Mouse (Mus musculus) limb, embryonic 11.5 days (tissue): ENCODE results near the gene Cela2a. TPM values are rescaled to one million over a fixed set of nuclear protein-coding genes. Genes with fewer than 3 reads are reported as not detected.
A peak's percentile ranks its signal among the peaks of the same experiment; 100 is the strongest.

ENCODE experiments used
- ATAC-seq: fragments of 200-750 bp; cut with Nextera tagmentation; 2 replicates; pipeline ENCODE4 v1.8.0; 2017; ENCODE audit warnings: low read depth; ENCODE audit not compliant: insufficient number of reproducible peaks, low FRiP score, low TSS enrichment
- DNase-seq: peaks from one replicate; pipeline ENCODE4 v3.0.0-alpha.2; 2015; ENCODE audit warnings: low spot score
- H3K27ac ChIP-seq: fragments of 300-500 bp; sonication (generic); replicated peaks from 2 replicates; pipeline ENCODE4 v1.5.1; 2014; ENCODE audit warnings: low read depth, mild to moderate bottlenecking, low read length
- H3K27me3 ChIP-seq: fragments of 300-500 bp; sonication (generic); 2 replicates; pipeline ENCODE4 v1.6.1; 2014; ENCODE audit warnings: mild to moderate bottlenecking, low read length, mixed read lengths; ENCODE audit not compliant: control insufficient read depth, insufficient read depth
- H3K36me3 ChIP-seq: fragments of 300-500 bp; sonication (generic); 2 replicates; pipeline ENCODE4 v1.6.1; 2014; ENCODE audit warnings: mild to moderate bottlenecking, low read length, moderate library complexity, mixed read lengths; ENCODE audit not compliant: control insufficient read depth, insufficient read depth
- H3K4me1 ChIP-seq: fragments of 300-500 bp; sonication (generic); 2 replicates; pipeline ENCODE4 v1.6.1; 2014; ENCODE audit warnings: low read length, mixed read lengths; ENCODE audit not compliant: control insufficient read depth, insufficient read depth
- H3K4me2 ChIP-seq: fragments of 300-500 bp; sonication (generic); 2 replicates; pipeline ENCODE4 v1.6.1; 2014; ENCODE audit warnings: low read depth, mild to moderate bottlenecking, moderate library complexity; ENCODE audit not compliant: severe bottlenecking
- H3K4me3 ChIP-seq: fragments of 300-500 bp; sonication (generic); 2 replicates; pipeline ENCODE4 v1.5.1; 2014; ENCODE audit warnings: low read depth, low read length
- H3K9ac ChIP-seq: fragments of 300-500 bp; sonication (generic); 2 replicates; pipeline ENCODE4 v1.6.1; 2014; ENCODE audit warnings: mild to moderate bottlenecking, low read length
- H3K9me3 ChIP-seq: fragments of 300-500 bp; sonication (generic); 2 replicates; pipeline ENCODE4 v1.6.1; 2016; ENCODE audit warnings: low read length; ENCODE audit not compliant: control insufficient read depth
- WGBS: fragments of 180-500 bp; shearing (Covaris S2); extraction: QIAGEN DNeasy Blood & Tissue Kit; methylation state at CpG from one replicate; pipeline ENCODE4 v1.1.7; 2014; 5-methylcytosine and 5-hydroxymethylcytosine counted together
- polyA plus RNA-seq: library from polyadenylated mRNA; unstranded; fragments of >200 nt; fragmentation: Nextera tagmentation; extraction: Ambion mirVana; gene quantifications from 2 replicates; pipeline ENCODE4 v1.2.1, GENCODE M21; 2014

Gene Cela2a
- polyA plus RNA-seq, 1 experiment from 2014 or later, result not detected

- DNase-seq (no peak), ATAC-seq (no peak)
- H3K4me3 ChIP-seq, result no peak overlapping the region
- no peak overlapping the region for H3K4me2 ChIP-seq
- H3K36me3 ChIP-seq, result no peaks in the 10 kb centered on the region
- H3K4me1 ChIP-seq, result no peaks in the 10 kb centered on the region
- H3K27me3 ChIP-seq, result no peaks in the 10 kb centered on the region
- H3K9ac ChIP-seq, result no peak overlapping the region
- 64% methylated on average over 5 of the region's 5 CpGs for WGBS
- no peak overlapping the region for H3K27ac ChIP-seq
- H3K9me3 ChIP-seq, result no peaks in the 10 kb centered on the region
Observed at GRCm38 (mm10) chr4:141834536-141835095, 8.7 kb upstream of the Cela2a start.

GRCm38 (mm10) chr4:141833911-141834310 lies 8.0 kb upstream of the Cela2a start:
- Histone ChIP-seq H3K27me3 (no peaks in the 10 kb centered on the region), H3K9ac (no peak overlapping the region), H3K4me1 (no peaks in the 10 kb centered on the region), H3K4me3 (no peak overlapping the region), H3K9me3 (no peaks in the 10 kb centered on the region), H3K4me2 (no peak overlapping the region), H3K27ac (no peak overlapping the region), H3K36me3 (no peaks in the 10 kb centered on the region)
- ATAC-seq (no peak), DNase-seq (no peak)
- whole genome bisulfite sequencing, result 62% methylated on average over 1 of the region's 1 CpGs

GRCm38 (mm10) chr4:141831361-141831760 lies 5.4 kb upstream of the Cela2a start:
- no peak overlapping the region for H3K9ac ChIP-seq
- H3K27ac ChIP-seq, result no peak overlapping the region
- H3K27me3 ChIP-seq, result no peaks in the 10 kb centered on the region
- H3K36me3 ChIP-seq, result no peaks in the 10 kb centered on the region
- 79% methylated on average over 7 of the region's 7 CpGs for WGBS
- H3K9me3 ChIP-seq, result no peaks in the 10 kb centered on the region
- no peak overlapping the region for H3K4me2 ChIP-seq
- H3K4me3 ChIP-seq, result no peak overlapping the region
- DNase-seq (no peak), ATAC-seq (no peak)
- no peaks in the 10 kb centered on the region for H3K4me1 ChIP-seq

- H3K9me3 ChIP-seq, result no peaks in the 10 kb centered on the region
- no peak overlapping the region for H3K9ac ChIP-seq
- no peaks in the 10 kb centered on the region for H3K27me3 ChIP-seq
- WGBS, result 62% methylated on average over 11 of the region's 11 CpGs
- H3K4me1 ChIP-seq, result no peaks in the 10 kb centered on the region
- no peak overlapping the region for H3K4me2 ChIP-seq
- H3K36me3 ChIP-seq, result no peaks in the 10 kb centered on the region
- H3K4me3 ChIP-seq, result no peak overlapping the region
- H3K27ac ChIP-seq, result no peak overlapping the region
- DNase-seq, result no peak
- ATAC-seq, result no peak
Observed at GRCm38 (mm10) chr4:141830381-141830780, 4.4 kb upstream of the Cela2a start.

GRCm38 (mm10) chr4:141828177-141828576 lies 2.2 kb upstream of the Cela2a start:
- H3K9ac ChIP-seq, result no peak overlapping the region
- no peak overlapping the region for H3K4me2 ChIP-seq
- H3K27ac ChIP-seq, result no peak overlapping the region
- no peaks in the 10 kb centered on the region for H3K9me3 ChIP-seq
- H3K27me3 ChIP-seq, result no peaks in the 10 kb centered on the region
- DNase-seq, result no peak
- H3K36me3 ChIP-seq, result no peaks in the 10 kb centered on the region
- no peak overlapping the region for H3K4me3 ChIP-seq
- 75% methylated on average over 4 of the region's 4 CpGs for WGBS
- H3K4me1 ChIP-seq, result no peaks in the 10 kb centered on the region
- no peak for ATAC-seq

GRCm38 (mm10) chr4:141827401-141827800 lies 1.4 kb upstream of the Cela2a start:
- no peak for DNase-seq
- Histone ChIP-seq H3K4me1 (no peaks in the 10 kb centered on the region), H3K36me3 (no peaks in the 10 kb centered on the region), H3K9me3 (no peaks in the 10 kb centered on the region), H3K4me2 (no peak overlapping the region), H3K4me3 (no peak overlapping the region), H3K27ac (no peak overlapping the region), H3K27me3 (no peaks in the 10 kb centered on the region), H3K9ac (no peak overlapping the region)
- ATAC-seq, result no peak
- WGBS, result 95% methylated on average over 2 of the region's 2 CpGs

- H3K27ac ChIP-seq, result no peak overlapping the region
- H3K4me1 ChIP-seq, result no peaks in the 10 kb centered on the region
- H3K27me3 ChIP-seq, result no peaks in the 10 kb centered on the region
- no peak overlapping the region for H3K4me2 ChIP-seq
- DNase-seq (peak; percentile 37), ATAC-seq (no peak)
- no peaks in the 10 kb centered on the region for H3K36me3 ChIP-seq
- H3K9me3 ChIP-seq, result no peaks in the 10 kb centered on the region
- H3K4me3 ChIP-seq, result no peak overlapping the region
- no peak overlapping the region for H3K9ac ChIP-seq
- WGBS, result 59% methylated on average over 3 of the region's 3 CpGs
Observed at GRCm38 (mm10) chr4:141822979-141823378, 3.0 kb downstream of the Cela2a start.

- H3K9ac ChIP-seq, result no peak overlapping the region
- H3K27me3 ChIP-seq, result no peaks in the 10 kb centered on the region
- no peak overlapping the region for H3K4me2 ChIP-seq
- DNase-seq (peak; percentile 34), ATAC-seq (no peak)
- H3K27ac ChIP-seq, result no peak overlapping the region
- no peaks in the 10 kb centered on the region for H3K4me1 ChIP-seq
- no peak overlapping the region for H3K4me3 ChIP-seq
- H3K9me3 ChIP-seq, result no peaks in the 10 kb centered on the region
- no peaks in the 10 kb centered on the region for H3K36me3 ChIP-seq
- 74% methylated on average over 10 of the region's 10 CpGs for WGBS
Observed at GRCm38 (mm10) chr4:141822089-141822488, 3.9 kb downstream of the Cela2a start.

- Histone ChIP-seq H3K9ac (no peak overlapping the region), H3K36me3 (no peaks in the 10 kb centered on the region), H3K4me1 (no peaks in the 10 kb centered on the region), H3K27ac (no peak overlapping the region), H3K9me3 (no peaks in the 10 kb centered on the region), H3K4me3 (no peak overlapping the region), H3K27me3 (no peaks in the 10 kb centered on the region), H3K4me2 (no peak overlapping the region)
- ATAC-seq (no peak), DNase-seq (no peak)
- 69% methylated on average over 3 of the region's 3 CpGs for WGBS
Observed at GRCm38 (mm10) chr4:141821178-141821577, 4.8 kb downstream of the Cela2a start.
